Mouse (Mus musculus): ENCODE measurements around the gene Nkd1. TPM values are rescaled to one million over a fixed set of nuclear protein-coding genes. Genes with fewer than 3 reads are reported as not detected.

The Nkd1 gene
- total and polyA plus RNA-seq, 3 experiments: 2.3 to 3.4 (median 2.9) TPM

GRCm38 (mm10) chr8:88579668-88580330, 58.6 kb downstream of the Nkd1 start:
- no peaks in the 10 kb centered on the region for H3K36me3 ChIP-seq (ENCODE audit: control insufficient read depth, insufficient read depth, low read length)
- no peak overlapping the region for H3K27ac ChIP-seq
- no peak overlapping the region for H3K4me3 ChIP-seq
- H3K27me3 ChIP-seq (ENCODE audit: control insufficient read depth, insufficient read depth, low read length): no peaks in the 10 kb centered on the region
- WGBS: 70% methylated on average over 18 of the region's 18 CpGs
- peaks cover 5% of the 10 kb centered on the region; the same call in 1 of the 2 replicates for H3K4me1 ChIP-seq (ENCODE audit: control insufficient read depth, insufficient read depth, low read length)
- no peaks in the 10 kb centered on the region for H3K79me2 ChIP-seq (replicated peaks; ENCODE audit: control insufficient read depth, insufficient read depth, low read length)
- TF ChIP-seq EP300 (IDR thresholded peaks at IDR 0.05; ENCODE audit: insufficient read depth, low read depth, low read length) (no peak), CTCF (IDR thresholded peaks at IDR 0.05) (no peak), POLR2A (IDR thresholded peaks at IDR 0.05; ENCODE audit: insufficient read depth, low read depth, low read length) (no peak)
- no peak overlapping the region for H3K9ac ChIP-seq (ENCODE audit: low read depth, low read length)
- no peak for DNase-seq
- intact Hi-C loops (cut with DNase I): no loop called here

GRCm38 (mm10) chr8:88580785-88581184, 59.6 kb downstream of the Nkd1 start:
- WGBS: 78% methylated on average over 7 of the region's 7 CpGs
- H3K9ac ChIP-seq (ENCODE audit: low read depth, low read length): no peak overlapping the region
- H3K27me3 ChIP-seq (ENCODE audit: control insufficient read depth, insufficient read depth, low read length): no peaks in the 10 kb centered on the region
- no peaks in the 10 kb centered on the region for H3K79me2 ChIP-seq (replicated peaks; ENCODE audit: control insufficient read depth, insufficient read depth, low read length)
- H3K36me3 ChIP-seq (ENCODE audit: control insufficient read depth, insufficient read depth, low read length): no peaks in the 10 kb centered on the region
- H3K27ac ChIP-seq: no peak overlapping the region
- no peak overlapping the region for H3K4me3 ChIP-seq
- DNase-seq: no peak
- peaks cover 5% of the 10 kb centered on the region; the same call in 1 of the 2 replicates for H3K4me1 ChIP-seq (ENCODE audit: control insufficient read depth, insufficient read depth, low read length)
- intact Hi-C loops (cut with DNase I): no loop called here
- TF ChIP-seq POLR2A (IDR thresholded peaks at IDR 0.05; ENCODE audit: insufficient read depth, low read depth, low read length): no peak

GRCm38 (mm10) chr8:88583863-88584262, 62.7 kb downstream of the Nkd1 start:
- no peak for DNase-seq
- intact Hi-C loops (cut with DNase I): no loop called here
- WGBS: 71% methylated on average over 3 of the region's 3 CpGs
- H3K27ac ChIP-seq: no peak overlapping the region
- no peak overlapping the region for H3K4me3 ChIP-seq
- no peaks in the 10 kb centered on the region for H3K36me3 ChIP-seq (ENCODE audit: control insufficient read depth, insufficient read depth, low read length)
- no peak for TF ChIP-seq EP300 (IDR thresholded peaks at IDR 0.05; ENCODE audit: insufficient read depth, low read depth, low read length)
- TF ChIP-seq POLR2A (IDR thresholded peaks at IDR 0.05; ENCODE audit: insufficient read depth, low read depth, low read length): no peak
- TF ChIP-seq CTCF (IDR thresholded peaks at IDR 0.05): no peak
- no peaks in the 10 kb centered on the region for H3K27me3 ChIP-seq (ENCODE audit: control insufficient read depth, insufficient read depth, low read length)
- no peak overlapping the region for H3K9ac ChIP-seq (ENCODE audit: low read depth, low read length)
- no peaks in the 10 kb centered on the region for H3K79me2 ChIP-seq (replicated peaks; ENCODE audit: control insufficient read depth, insufficient read depth, low read length)
- H3K4me1 ChIP-seq (ENCODE audit: control insufficient read depth, insufficient read depth, low read length): no peaks in the 10 kb centered on the region

- no peaks in the 10 kb centered on the region for H3K27me3 ChIP-seq (ENCODE audit: control insufficient read depth, insufficient read depth, low read length)
- intact Hi-C loops (cut with DNase I): no loop called here
- H3K4me1 ChIP-seq (ENCODE audit: control insufficient read depth, insufficient read depth, low read length): no peaks in the 10 kb centered on the region
- H3K9ac ChIP-seq (ENCODE audit: low read depth, low read length): no peak overlapping the region
- H3K27ac ChIP-seq: no peak overlapping the region
- DNase-seq: no peak
- no peaks in the 10 kb centered on the region for H3K36me3 ChIP-seq (ENCODE audit: control insufficient read depth, insufficient read depth, low read length)
- TF ChIP-seq POLR2A (IDR thresholded peaks at IDR 0.05; ENCODE audit: insufficient read depth, low read depth, low read length): no peak
- TF ChIP-seq CTCF (IDR thresholded peaks at IDR 0.05): no peak
- TF ChIP-seq EP300 (IDR thresholded peaks at IDR 0.05; ENCODE audit: insufficient read depth, low read depth, low read length): no peak
- no peak overlapping the region for H3K4me3 ChIP-seq
- 94% methylated on average over 8 of the region's 8 CpGs for WGBS
- no peaks in the 10 kb centered on the region for H3K79me2 ChIP-seq (replicated peaks; ENCODE audit: control insufficient read depth, insufficient read depth, low read length)
Observed at GRCm38 (mm10) chr8:88588205-88588889, 67.2 kb downstream of the Nkd1 start.

- no peak for DNase-seq
- no peaks in the 10 kb centered on the region for H3K27me3 ChIP-seq (ENCODE audit: control insufficient read depth, insufficient read depth, low read length)
- no peak overlapping the region for H3K27ac ChIP-seq
- WGBS: 58% methylated on average over 6 of the region's 6 CpGs
- H3K4me1 ChIP-seq (ENCODE audit: control insufficient read depth, insufficient read depth, low read length): no peaks in the 10 kb centered on the region
- no peak overlapping the region for H3K4me3 ChIP-seq
- TF ChIP-seq CTCF (IDR thresholded peaks at IDR 0.05) (no peak), EP300 (IDR thresholded peaks at IDR 0.05; ENCODE audit: insufficient read depth, low read depth, low read length) (no peak), POLR2A (IDR thresholded peaks at IDR 0.05; ENCODE audit: insufficient read depth, low read depth, low read length) (no peak)
- intact Hi-C loops (cut with DNase I): no loop called here
- H3K9ac ChIP-seq (ENCODE audit: low read depth, low read length): no peak overlapping the region
- H3K79me2 ChIP-seq (replicated peaks; ENCODE audit: control insufficient read depth, insufficient read depth, low read length): no peaks in the 10 kb centered on the region
- H3K36me3 ChIP-seq (ENCODE audit: control insufficient read depth, insufficient read depth, low read length): no peaks in the 10 kb centered on the region
Observed at GRCm38 (mm10) chr8:88590226-88590625, 69.1 kb downstream of the Nkd1 start.

- no peaks in the 10 kb centered on the region for H3K36me3 ChIP-seq (ENCODE audit: control insufficient read depth, insufficient read depth, low read length)
- H3K4me3 ChIP-seq: no peak overlapping the region
- 100% methylated on average over 1 of the region's 1 CpGs for WGBS
- H3K27me3 ChIP-seq (ENCODE audit: control insufficient read depth, insufficient read depth, low read length): no peaks in the 10 kb centered on the region
- no peaks in the 10 kb centered on the region for H3K4me1 ChIP-seq (ENCODE audit: control insufficient read depth, insufficient read depth, low read length)
- no peaks in the 10 kb centered on the region for H3K79me2 ChIP-seq (replicated peaks; ENCODE audit: control insufficient read depth, insufficient read depth, low read length)
- DNase-seq: no peak
- TF ChIP-seq EP300 (IDR thresholded peaks at IDR 0.05; ENCODE audit: insufficient read depth, low read depth, low read length) (no peak), POLR2A (IDR thresholded peaks at IDR 0.05; ENCODE audit: insufficient read depth, low read depth, low read length) (no peak), CTCF (IDR thresholded peaks at IDR 0.05) (no peak)
- H3K27ac ChIP-seq: no peak overlapping the region
- H3K9ac ChIP-seq (ENCODE audit: low read depth, low read length): no peak overlapping the region
- intact Hi-C loops (cut with DNase I): no loop called here
Observed at GRCm38 (mm10) chr8:88593947-88594346, 72.8 kb downstream of the Nkd1 start.

All from heart, adult 2 months (tissue).